Mouse (Mus musculus): ENCODE measurements around the gene Tst. TPM values are rescaled to one million over a fixed set of nuclear protein-coding genes. Genes with fewer than 3 reads are reported as not detected.

Tst gene
- polyA plus RNA-seq, 1 experiment from 2014 or later: 39.7 TPM

DNA sequence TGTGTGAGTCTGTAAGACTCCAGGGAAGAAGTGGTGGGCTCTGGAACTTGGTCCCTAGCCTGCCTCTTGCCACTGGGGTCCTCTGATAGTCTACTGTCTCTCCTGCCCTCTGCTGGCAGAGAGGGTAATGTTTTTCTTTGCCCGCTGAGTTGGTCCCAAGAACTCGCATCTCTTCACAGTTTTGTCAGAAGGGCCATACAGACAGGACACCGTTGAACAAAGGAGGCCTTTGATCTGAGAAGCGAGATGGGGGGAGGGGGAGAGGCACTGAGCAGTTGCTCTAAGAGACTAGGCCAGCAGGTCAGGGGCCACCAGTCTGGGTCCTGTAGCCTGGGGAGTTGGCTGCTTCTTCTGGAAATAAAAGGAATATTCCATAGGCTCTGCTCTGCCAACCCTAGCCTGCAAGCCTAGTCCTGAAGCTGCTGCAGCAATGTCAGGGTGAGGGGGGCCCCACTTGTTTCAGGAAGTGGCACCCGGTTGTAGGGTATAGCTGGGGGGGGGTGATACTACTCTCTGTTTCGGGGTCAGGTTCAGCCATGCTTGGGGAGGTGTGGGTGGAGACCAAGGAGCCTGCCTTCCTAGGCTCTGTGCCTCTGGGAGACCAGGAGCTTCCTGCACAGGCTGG lies 29.3 kb upstream of the Tst start:
- 44% methylated on average over 6 of the region's 6 CpGs for WGBS
- Histone ChIP-seq H3K36me3 (ENCODE audit: control insufficient read depth, insufficient read depth) (no peaks in the 10 kb centered on the region; the same call in 1 of the 2 replicates), H3K27me3 (ENCODE audit: control insufficient read depth, insufficient read depth, low read length) (0 out of 2 replicates have a peak, but pooled peaks cover 3% of the 10 kb centered on the region), H3K4me1 (ENCODE audit: control insufficient read depth, insufficient read depth, low read length) (peaks cover 24% of the 10 kb centered on the region), H3K9ac (ENCODE audit: low read length) (no peak overlapping the region), H3K9me3 (replicated peaks; ENCODE audit: control insufficient read depth, low read length) (no peaks in the 10 kb centered on the region), H3K27ac (ENCODE audit: low read length) (no peak overlapping the region), H3K4me3 (ENCODE audit: low read length) (no peak overlapping the region), H3K4me2 (ENCODE audit: low read depth, low read length) (no peak overlapping the region)
- ATAC-seq (replicated peaks; ENCODE audit: extremely low read depth, insufficient read depth, low FRiP score): no peak

DNA sequence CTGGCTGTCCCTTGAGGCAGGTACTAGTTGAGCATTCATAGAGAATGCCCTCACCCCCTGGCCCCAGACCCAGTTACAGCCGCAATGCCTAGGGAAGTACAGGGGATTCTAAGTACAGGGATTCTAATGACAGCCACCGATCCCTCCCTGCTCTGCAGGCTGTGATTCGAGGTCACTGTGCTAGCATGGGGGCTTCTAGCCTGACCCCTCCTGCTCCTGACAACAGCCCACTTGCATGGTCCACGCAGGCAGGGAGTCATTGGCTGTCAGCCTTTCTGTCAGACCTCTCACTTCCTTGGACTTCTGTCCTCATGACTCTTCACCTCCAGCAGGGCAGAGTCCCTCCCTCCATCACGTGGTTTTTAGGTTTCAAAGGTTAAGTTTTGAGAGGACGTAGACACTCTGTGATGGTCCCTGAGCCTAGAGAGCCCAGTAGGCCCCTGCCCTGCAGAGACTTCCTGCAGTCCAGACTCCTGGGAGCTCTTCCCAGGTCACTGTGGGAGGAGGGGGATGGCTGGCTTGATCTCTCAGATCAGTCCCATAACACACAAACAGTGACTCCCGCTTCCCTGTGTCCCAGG lies 25.9 kb upstream of the Tst start:
- WGBS: 80% methylated on average over 7 of the region's 7 CpGs
- H3K4me2 ChIP-seq (ENCODE audit: low read depth, low read length): no peak overlapping the region
- no peaks in the 10 kb centered on the region; the same call in 1 of the 2 replicates for H3K36me3 ChIP-seq (ENCODE audit: control insufficient read depth, insufficient read depth)
- peaks cover 10% of the 10 kb centered on the region for H3K4me1 ChIP-seq (ENCODE audit: control insufficient read depth, insufficient read depth, low read length)
- no peak overlapping the region for H3K4me3 ChIP-seq (ENCODE audit: low read length)
- no peak for ATAC-seq (replicated peaks; ENCODE audit: extremely low read depth, insufficient read depth, low FRiP score)
- no peaks in the 10 kb centered on the region for H3K9me3 ChIP-seq (replicated peaks; ENCODE audit: control insufficient read depth, low read length)
- H3K27ac ChIP-seq (ENCODE audit: low read length): no peak overlapping the region
- 0 out of 2 replicates have a peak, but pooled peaks cover 3% of the 10 kb centered on the region for H3K27me3 ChIP-seq (ENCODE audit: control insufficient read depth, insufficient read depth, low read length)
- H3K9ac ChIP-seq (ENCODE audit: low read length): no peak overlapping the region

DNA sequence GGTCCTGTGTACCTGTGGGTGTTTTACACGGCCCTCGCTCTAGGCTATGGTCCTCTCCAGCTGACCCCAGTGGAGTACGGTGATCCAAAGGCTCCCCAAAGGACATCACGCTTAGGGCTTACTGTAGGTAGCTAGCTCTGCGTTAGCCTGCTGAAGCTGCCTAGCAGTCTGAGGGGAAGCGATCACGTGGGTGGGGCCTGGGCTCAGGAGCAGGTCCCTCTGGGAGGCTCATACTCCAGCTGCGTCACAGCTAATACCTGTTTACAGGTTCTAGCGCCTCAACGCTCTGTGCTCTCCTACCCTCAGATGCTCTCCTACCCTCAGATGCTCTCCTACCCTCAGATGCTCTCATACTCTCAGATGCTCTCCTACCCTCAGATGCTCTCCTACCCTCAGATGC lies 25.2 kb upstream of the Tst start:
- H3K9ac ChIP-seq (ENCODE audit: low read length): no peak overlapping the region
- peaks cover 10% of the 10 kb centered on the region for H3K4me1 ChIP-seq (ENCODE audit: control insufficient read depth, insufficient read depth, low read length)
- no peaks in the 10 kb centered on the region; the same call in 1 of the 2 replicates for H3K36me3 ChIP-seq (ENCODE audit: control insufficient read depth, insufficient read depth)
- 81% methylated on average over 10 of the region's 10 CpGs for WGBS
- no peak overlapping the region for H3K4me3 ChIP-seq (ENCODE audit: low read length)
- H3K9me3 ChIP-seq (replicated peaks; ENCODE audit: control insufficient read depth, low read length): no peaks in the 10 kb centered on the region
- 0 out of 2 replicates have a peak overlapping the region, but pooled peaks have one; percentile 56 for H3K27ac ChIP-seq (ENCODE audit: low read length)
- no peak for ATAC-seq (replicated peaks; ENCODE audit: extremely low read depth, insufficient read depth, low FRiP score)
- H3K27me3 ChIP-seq (ENCODE audit: control insufficient read depth, insufficient read depth, low read length): no peaks in the 10 kb centered on the region
- no peak overlapping the region for H3K4me2 ChIP-seq (ENCODE audit: low read depth, low read length)

DNA sequence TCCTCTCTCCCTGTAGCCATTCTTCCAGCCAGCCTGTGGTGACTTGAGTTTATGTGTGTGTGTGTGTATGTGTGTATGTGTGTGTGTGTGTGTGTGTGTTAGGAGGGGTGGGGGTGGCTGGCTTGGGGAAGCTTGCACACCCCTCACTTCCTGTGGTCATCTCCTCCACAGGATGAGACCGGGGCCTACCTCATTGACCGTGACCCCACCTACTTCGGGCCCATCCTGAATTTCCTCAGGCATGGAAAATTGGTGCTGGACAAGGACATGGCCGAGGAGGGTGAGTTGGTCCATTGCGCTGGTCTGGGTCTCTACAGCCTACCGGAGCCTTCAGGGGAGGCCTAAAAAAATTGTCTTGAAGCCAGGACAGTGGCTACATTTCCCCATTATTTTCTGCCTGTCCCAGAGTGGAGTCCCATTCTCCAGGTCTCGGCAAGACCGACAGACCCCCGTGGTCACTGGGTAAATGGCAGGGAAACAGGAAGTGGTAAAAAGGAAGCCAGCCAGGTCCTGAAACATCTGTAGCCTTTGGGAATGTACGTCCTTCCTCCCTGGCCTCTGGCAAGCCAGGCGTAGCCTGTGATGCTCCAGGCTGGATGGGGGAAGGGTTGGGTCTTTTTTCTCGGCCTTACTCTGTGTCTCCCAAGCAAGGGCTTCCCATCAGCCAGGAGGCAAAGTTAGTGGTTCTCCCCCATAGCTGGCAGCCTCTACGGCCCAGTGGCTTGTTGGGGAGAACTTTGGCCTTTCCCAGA lies 24.3 kb upstream of the Tst start:
- 70% methylated on average over 13 of the region's 13 CpGs for WGBS
- Histone ChIP-seq H3K27me3 (ENCODE audit: control insufficient read depth, insufficient read depth, low read length) (no peaks in the 10 kb centered on the region), H3K27ac (ENCODE audit: low read length) (peak overlapping the region; percentile 65), H3K9ac (ENCODE audit: low read length) (no peak overlapping the region), H3K9me3 (replicated peaks; ENCODE audit: control insufficient read depth, low read length) (no peaks in the 10 kb centered on the region), H3K36me3 (ENCODE audit: control insufficient read depth, insufficient read depth) (no peaks in the 10 kb centered on the region; the same call in 1 of the 2 replicates), H3K4me2 (ENCODE audit: low read depth, low read length) (peak overlapping the region; percentile 83), H3K4me1 (ENCODE audit: control insufficient read depth, insufficient read depth, low read length) (peaks cover 7% of the 10 kb centered on the region; the same call in 1 of the 2 replicates), H3K4me3 (ENCODE audit: low read length) (peak overlapping the region; percentile 66; the same call in 1 of the 2 replicates)
- ATAC-seq (replicated peaks; ENCODE audit: extremely low read depth, insufficient read depth, low FRiP score): 0 out of 2 replicates have a peak, but pooled peaks have one; percentile 19

DNA sequence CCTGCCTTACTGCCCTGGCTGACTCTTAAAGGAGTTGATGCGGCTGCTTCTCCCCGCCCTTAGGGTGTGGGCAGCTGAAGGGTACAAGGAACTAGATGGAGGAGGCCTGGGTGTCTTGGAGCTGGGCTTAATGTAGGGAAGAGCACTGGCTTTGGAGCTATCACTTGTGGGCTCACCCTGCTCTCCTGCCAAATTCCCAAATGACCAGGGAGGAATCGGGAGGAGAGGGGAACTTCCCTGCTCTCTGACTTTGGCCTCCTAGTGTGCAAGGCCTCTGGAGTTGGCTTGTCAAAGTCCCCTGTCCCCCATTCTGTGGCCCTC lies 23.4 kb upstream of the Tst start:
- no peaks in the 10 kb centered on the region for H3K27me3 ChIP-seq (ENCODE audit: control insufficient read depth, insufficient read depth, low read length)
- ATAC-seq (replicated peaks; ENCODE audit: extremely low read depth, insufficient read depth, low FRiP score): no peak; the same call in 1 of the 2 replicates
- H3K9me3 ChIP-seq (replicated peaks; ENCODE audit: control insufficient read depth, low read length): no peaks in the 10 kb centered on the region
- 28% methylated on average over 3 of the region's 3 CpGs for WGBS
- H3K9ac ChIP-seq (ENCODE audit: low read length): peak overlapping the region; percentile 70
- peak overlapping the region; percentile 65 for H3K27ac ChIP-seq (ENCODE audit: low read length)
- H3K4me1 ChIP-seq (ENCODE audit: control insufficient read depth, insufficient read depth, low read length): peaks cover 7% of the 10 kb centered on the region; the same call in 1 of the 2 replicates
- H3K4me3 ChIP-seq (ENCODE audit: low read length): peak overlapping the region; percentile 66
- no peaks in the 10 kb centered on the region; the same call in 1 of the 2 replicates for H3K36me3 ChIP-seq (ENCODE audit: control insufficient read depth, insufficient read depth)
- H3K4me2 ChIP-seq (ENCODE audit: low read depth, low read length): peak overlapping the region; percentile 83

DNA sequence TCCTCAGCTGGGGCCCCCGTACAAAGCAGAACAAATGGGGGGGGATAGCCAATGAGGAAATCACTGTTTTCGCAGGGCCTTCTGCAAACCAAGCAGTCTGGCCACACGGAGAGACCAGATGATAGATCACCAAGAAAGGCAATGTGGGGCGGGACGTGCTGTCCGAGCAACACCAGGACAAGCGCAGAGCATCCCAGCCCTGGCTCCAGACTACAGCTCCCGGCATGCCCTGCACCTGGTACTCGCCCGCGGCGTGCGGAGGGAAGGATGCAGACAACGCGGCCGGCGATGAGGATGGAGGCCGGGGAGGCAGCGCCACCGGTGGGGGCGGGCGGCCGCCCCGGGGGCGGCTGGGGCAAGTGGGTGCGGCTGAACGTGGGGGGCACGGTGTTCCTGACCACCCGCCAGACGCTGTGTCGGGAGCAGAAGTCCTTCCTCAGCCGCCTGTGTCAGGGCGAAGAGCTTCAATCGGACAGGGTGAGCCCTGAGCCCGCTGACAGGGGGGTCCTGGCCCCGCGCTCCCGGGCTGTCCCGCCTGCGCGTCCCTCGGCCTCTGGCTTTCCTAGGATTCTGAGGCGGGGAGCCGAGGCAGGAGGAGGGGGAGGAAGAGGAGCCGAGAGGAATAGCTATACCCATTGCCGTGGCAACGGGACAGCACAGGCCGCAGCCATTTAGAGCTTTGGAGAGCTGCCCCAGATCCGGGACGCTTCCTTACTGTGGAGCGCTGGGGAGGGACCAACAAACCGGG lies 22.9 kb upstream of the Tst start, which contains the start of gene Kctd17:
Gene Kctd17 (plus strand): TSS at position 174 of the 748 bp plus-strand sequence.
- Histone ChIP-seq H3K27me3 (ENCODE audit: control insufficient read depth, insufficient read depth, low read length) (no peaks in the 10 kb centered on the region), H3K4me1 (ENCODE audit: control insufficient read depth, insufficient read depth, low read length) (peaks cover 7% of the 10 kb centered on the region; the same call in 1 of the 2 replicates), H3K9ac (ENCODE audit: low read length) (peak within 1 kb of the TSS; percentile 70), H3K27ac (ENCODE audit: low read length) (peak within 1 kb of the TSS; percentile 65), H3K4me2 (ENCODE audit: low read depth, low read length) (peak within 1 kb of the TSS; percentile 83), H3K4me3 (ENCODE audit: low read length) (peak within 1 kb of the TSS; percentile 66), H3K9me3 (replicated peaks; ENCODE audit: control insufficient read depth, low read length) (no peaks in the 10 kb centered on the region), H3K36me3 (ENCODE audit: control insufficient read depth, insufficient read depth) (no peaks in the 10 kb centered on the region; the same call in 1 of the 2 replicates)
- WGBS: 1% methylated on average over 52 of the region's 52 CpGs
- peak; percentile 77 for ATAC-seq (replicated peaks; ENCODE audit: extremely low read depth, insufficient read depth, low FRiP score)

DNA sequence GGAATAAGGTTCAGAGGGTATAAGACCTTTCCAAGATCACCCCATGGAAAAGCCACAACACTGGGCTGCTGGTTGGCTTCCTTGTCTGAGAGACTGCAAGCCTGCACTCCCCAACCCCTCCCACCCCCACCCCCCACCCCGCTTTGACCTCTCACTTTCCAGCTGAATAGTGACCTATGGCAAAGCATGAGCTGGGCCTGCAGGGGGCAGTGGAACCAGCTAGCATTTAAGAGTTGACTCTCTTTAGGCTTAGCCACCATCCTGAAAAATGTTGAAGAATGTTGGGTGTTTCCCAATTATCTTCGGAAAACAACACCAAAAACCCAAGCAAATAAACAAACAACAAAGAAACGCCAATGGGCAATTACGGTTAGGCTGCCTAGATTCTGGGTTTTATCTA lies 19.5 kb upstream of the Tst start:
- no peak overlapping the region for H3K4me3 ChIP-seq (ENCODE audit: low read length)
- no peak for ATAC-seq (replicated peaks; ENCODE audit: extremely low read depth, insufficient read depth, low FRiP score)
- WGBS: 62% methylated on average over 4 of the region's 4 CpGs
- H3K9ac ChIP-seq (ENCODE audit: low read length): no peak overlapping the region
- peaks cover 6% of the 10 kb centered on the region for H3K27me3 ChIP-seq (ENCODE audit: control insufficient read depth, insufficient read depth, low read length)
- no peak overlapping the region for H3K4me2 ChIP-seq (ENCODE audit: low read depth, low read length)
- no peak overlapping the region for H3K27ac ChIP-seq (ENCODE audit: low read length)
- no peaks in the 10 kb centered on the region for H3K36me3 ChIP-seq (ENCODE audit: control insufficient read depth, insufficient read depth)
- H3K9me3 ChIP-seq (replicated peaks; ENCODE audit: control insufficient read depth, low read length): no peaks in the 10 kb centered on the region
- H3K4me1 ChIP-seq (ENCODE audit: control insufficient read depth, insufficient read depth, low read length): peaks cover 7% of the 10 kb centered on the region

DNA sequence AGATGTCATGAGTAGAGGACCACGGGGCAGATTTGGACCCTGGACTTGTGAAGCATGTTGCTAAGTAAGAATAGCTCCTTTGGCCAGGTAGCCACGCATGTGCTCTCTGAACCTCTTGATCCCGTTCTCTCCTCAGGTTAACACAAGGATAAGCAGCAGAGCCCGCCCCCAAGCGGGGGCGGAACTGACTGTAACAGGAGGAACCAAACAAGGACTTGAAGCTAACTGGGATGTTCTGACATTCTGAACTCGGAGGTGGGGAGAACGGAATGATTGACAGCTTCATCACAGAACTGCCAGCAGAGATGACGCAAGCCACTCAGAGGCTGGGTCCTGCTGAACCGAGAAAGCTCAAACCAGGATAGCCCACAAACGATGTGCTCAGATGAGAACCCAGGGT lies 18.8 kb upstream of the Tst start:
- no peak for ATAC-seq (replicated peaks; ENCODE audit: extremely low read depth, insufficient read depth, low FRiP score)
- 10% methylated on average over 11 of the region's 11 CpGs for WGBS

More for the DNA sequence above, 18.8 kb upstream of the Tst start:
- no peak overlapping the region for H3K4me3 ChIP-seq (ENCODE audit: low read length)
- no peak overlapping the region for H3K4me2 ChIP-seq (ENCODE audit: low read depth, low read length)
- no peaks in the 10 kb centered on the region for H3K36me3 ChIP-seq (ENCODE audit: control insufficient read depth, insufficient read depth)
- no peak overlapping the region for H3K9ac ChIP-seq (ENCODE audit: low read length)
- H3K4me1 ChIP-seq (ENCODE audit: control insufficient read depth, insufficient read depth, low read length): peaks cover 4% of the 10 kb centered on the region
- H3K9me3 ChIP-seq (replicated peaks; ENCODE audit: control insufficient read depth, low read length): no peaks in the 10 kb centered on the region
- H3K27me3 ChIP-seq (ENCODE audit: control insufficient read depth, insufficient read depth, low read length): peaks cover 8% of the 10 kb centered on the region
- no peak overlapping the region for H3K27ac ChIP-seq (ENCODE audit: low read length)
